Mouse (Mus musculus) thymus, adult 18-20 months (tissue): ENCODE measurements around the gene Slc52a3.

Experiments
- DNase-seq, 2 experiments: peaks; one replicate each; pipeline ENCODE4 v3.0.0; 2022; ENCODE audit warnings: mixed read lengths in 2 of 2

Gene Slc52a3

GRCm38 (mm10) chr2:151999669-152000290 is 3.5 kb downstream of the Slc52a3 start:
- DNase-seq: no peak

- no peak for DNase-seq
Observed at GRCm38 (mm10) chr2:152000291-152000679, 4.0 kb downstream of the Slc52a3 start.

DNA sequence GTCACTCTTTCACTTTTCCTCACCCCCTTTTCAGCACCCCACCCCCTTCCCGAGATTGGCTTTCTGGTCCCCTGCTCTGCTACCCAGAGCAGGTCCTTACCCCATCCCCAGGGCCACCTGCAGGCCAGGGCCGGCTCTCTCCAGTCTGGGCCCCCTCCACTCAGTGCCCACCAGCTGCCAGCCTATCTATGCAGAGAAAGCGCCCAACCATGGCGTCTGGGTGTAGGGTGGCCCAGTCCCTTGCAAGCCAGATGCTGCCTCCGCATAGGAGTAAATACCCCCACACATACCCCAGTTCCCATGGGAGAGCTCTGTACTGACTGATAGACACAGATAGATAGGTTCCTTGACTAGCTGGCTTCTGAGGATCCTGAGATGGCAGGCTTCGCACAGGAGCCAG is 4.4 kb downstream of the Slc52a3 start:
- DNase-seq: no peak

DNA sequence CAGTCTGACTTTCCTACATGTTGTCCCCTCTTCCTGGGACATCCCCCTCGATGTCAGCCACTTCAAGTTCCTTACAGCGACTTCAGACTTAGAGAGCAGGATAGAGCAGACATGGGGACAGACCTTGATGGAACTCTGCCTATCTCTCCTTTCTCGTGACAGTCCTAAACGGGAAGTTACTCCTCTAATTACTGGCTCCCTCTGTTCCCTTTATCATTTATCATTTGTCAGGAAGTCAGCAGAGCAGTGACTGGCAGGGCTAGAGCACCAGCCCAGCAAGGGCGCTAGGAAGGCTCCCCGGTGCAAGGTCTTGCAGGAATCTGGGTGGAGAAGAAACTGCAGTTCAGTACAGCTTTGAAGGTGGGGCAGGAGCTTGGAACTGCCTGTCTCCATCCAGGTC is 6.2 kb downstream of the Slc52a3 start:
- DNase-seq: no peak

GRCm38 (mm10) chr2:152007783-152008182 is 11.5 kb downstream of the Slc52a3 start:
- no peak for DNase-seq

DNA sequence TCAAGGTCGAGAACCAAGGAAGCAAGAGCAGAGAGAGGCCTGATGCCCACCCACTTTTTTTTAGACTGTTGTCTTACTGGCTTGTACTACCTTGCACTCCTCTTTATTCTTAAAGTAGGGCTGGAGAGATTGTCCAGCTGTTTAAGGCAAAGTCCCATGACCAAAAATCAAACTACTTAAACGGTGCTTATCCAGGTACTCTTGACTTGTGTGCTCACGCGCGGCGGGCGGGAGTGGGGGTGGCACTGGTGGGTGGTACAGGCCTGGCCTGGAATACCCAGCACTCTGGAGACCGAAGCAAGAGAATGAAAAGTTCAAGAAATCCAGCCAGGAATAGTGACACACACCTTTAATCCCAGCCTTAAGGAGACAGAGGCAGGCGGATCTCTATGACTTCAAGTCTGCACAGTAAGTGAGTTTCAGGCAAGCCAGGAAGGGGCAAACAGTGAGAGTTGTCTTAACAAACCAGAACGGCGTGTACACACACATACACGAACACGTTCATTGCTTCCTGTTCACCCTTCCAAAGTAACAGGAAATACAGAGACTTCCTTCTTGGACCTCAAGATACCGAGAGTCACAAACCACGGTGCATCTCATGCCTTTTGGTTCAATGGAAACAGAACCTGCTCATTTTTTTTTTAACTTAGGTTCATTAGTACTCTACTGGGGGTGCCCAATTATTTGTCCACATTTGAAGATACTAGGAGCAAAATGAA is 12.9 kb downstream of the Slc52a3 start:
- DNase-seq: no peak

GRCm38 (mm10) chr2:152010251-152010650 is 13.9 kb downstream of the Slc52a3 start:
- DNase-seq: no peak

GRCm38 (mm10) chr2:152010661-152011060 is 14.3 kb downstream of the Slc52a3 start:
- no peak for DNase-seq

GRCm38 (mm10) chr2:152011724-152012123 is 15.4 kb downstream of the Slc52a3 start:
- no peak for DNase-seq

GRCm38 (mm10) chr2:152012222-152012621 is 15.9 kb downstream of the Slc52a3 start:
- no peak for DNase-seq

- DNase-seq: no peak
Observed at GRCm38 (mm10) chr2:152012701-152013100, 16.4 kb downstream of the Slc52a3 start.

DNA sequence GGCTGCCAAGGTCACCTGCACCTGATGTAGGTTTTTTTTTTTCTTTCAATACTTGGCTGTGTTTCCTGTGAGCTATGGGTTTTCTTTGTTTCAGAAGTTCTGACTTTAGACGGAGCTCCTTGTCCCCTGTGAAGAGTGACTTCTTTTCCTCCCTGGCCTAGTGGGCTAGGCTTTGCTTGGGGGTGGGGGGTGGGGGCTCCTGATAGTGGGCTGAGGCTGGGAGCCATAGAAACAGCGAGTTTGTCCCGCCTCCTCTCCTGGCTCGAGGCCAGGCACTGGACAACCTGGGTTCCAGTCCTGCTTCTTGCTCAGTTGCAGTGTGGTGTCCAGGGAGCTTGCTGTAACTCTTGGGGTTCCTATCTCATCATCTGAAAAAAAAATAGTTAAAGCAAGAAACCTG is 19.7 kb downstream of the Slc52a3 start:
- no peak for DNase-seq

GRCm38 (mm10) chr2:152016666-152017065 is 20.4 kb downstream of the Slc52a3 start:
- DNase-seq: no peak

DNA sequence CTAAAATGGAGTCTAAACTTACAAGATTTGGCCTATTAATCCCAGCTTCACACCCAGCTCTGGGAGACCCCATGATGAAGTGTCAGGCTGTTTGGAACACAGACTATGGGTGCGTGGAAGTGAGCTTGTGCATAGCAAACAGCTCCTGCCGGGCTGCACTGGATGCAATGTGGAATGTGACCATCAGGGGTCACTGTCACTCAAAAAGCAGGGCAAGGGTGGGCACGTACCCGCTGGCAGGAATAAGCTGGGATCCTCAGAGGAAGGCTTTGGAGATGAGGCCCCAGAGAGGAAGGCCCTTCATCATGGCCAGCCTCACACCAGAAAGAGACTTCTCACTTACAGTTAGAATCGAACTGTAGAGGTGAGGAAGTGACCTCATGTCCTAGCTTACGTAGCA is 23.9 kb downstream of the Slc52a3 start:
- DNase-seq: no peak

DNA sequence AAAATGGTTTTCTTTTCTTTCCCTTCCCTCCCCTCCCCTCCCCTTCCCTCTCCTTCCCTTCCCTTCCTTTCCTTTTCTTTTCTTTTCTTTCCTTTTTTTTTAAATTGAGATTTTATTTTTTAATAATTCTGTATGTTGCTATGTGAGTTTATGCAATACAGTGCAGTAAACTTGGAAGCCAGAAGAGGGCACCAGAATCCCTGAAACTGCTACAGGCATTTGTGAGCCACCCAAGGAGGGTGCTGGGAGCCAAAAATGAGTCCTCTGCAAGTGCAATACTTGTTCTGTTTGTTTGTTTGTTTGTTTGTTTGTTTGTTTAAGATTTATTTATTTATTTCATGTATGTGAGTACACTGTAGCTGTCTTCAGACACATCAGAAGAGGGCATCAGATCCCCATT is 25.7 kb downstream of the Slc52a3 start:
- DNase-seq: no peak

DNA sequence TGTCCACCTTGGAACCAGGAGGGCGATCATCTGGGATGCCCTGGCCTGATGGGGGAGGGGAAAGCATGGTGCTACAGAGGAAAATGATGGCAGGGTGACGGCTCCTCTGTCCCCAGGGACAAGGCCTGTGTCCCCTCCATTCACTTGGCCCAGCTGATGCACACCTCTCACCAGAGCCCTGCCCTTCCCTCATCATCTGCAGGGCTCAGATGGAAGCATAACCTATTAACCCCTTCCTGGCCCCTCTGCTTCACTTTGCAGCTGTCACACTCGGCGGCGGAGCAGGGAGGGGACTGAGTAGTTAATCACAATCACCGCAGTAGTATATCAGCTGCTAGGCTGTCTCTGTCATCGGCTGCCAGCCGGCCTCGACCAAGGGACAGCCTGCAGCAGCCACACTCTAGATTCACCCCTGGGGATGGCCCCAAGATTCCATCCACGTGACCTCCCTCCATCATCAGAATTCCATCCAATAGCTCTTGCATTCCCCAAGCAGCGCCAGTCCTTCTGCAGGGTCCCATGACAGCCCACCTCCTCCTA is 28.6 kb downstream of the Slc52a3 start:
- no peak for DNase-seq

GRCm38 (mm10) chr2:152029252-152030082 is 33.2 kb downstream of the Slc52a3 start:
- peak; percentile 54 to 63 for DNase-seq

- DNase-seq: no peak
Observed at GRCm38 (mm10) chr2:152030986-152031385, 34.7 kb downstream of the Slc52a3 start.

- no peak for DNase-seq
Observed at GRCm38 (mm10) chr2:152040101-152040500, 43.8 kb downstream of the Slc52a3 start.

GRCm38 (mm10) chr2:152047116-152048002 is 51.0 kb downstream of the Slc52a3 start:
- no peak for DNase-seq

DNA sequence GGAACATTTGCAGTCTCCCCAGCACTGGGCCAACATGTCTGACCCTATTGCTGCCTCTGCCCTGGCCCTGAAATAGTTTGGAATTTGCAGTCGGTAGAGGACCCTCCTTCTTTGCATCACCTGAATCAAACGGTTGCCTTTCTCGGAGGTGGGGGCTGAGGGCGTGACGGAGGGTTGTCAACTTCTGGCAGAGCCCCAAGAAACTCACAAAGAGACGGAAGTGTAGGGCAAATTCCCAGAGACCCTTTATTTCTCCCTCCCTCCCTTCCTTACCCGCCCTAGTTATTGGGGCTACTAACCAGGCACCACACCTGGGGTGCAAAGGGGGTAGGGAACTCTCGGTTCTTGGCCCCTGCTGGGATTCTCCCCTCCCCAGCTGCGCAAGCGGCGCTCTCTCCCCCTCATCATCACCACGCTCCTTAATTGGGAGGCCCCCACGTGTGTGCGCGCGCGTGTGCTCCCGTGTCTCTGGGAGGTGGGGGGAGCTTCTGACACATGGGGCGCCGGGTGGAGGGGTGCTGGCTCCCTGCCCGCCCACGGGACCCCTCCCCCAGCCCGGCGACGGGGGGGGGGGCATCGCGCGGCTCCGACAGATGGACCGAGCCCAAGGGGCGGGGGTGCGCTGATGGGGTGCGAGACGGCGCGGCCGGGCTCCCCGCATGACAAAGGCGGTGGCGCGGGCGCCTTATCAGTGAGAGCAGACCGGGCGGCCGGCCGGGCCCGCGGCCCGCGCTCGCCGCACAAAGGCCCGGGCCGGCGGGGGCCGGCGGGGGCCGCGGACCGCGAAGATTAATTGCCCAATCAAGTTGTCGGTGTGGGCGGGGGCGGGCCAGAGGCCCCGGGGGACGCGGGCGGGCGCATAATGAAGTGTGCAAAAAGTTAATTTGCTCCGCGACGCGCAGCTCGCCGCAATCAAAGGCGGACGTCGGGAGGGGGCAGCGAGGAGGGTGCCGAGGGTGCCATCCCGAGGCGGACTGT is 52.0 kb downstream of the Slc52a3 start:
- no peak for DNase-seq
